Mouse (Mus musculus): ENCODE measurements around the gene Ccdc90b. TPM values are rescaled to one million over a fixed set of nuclear protein-coding genes. Genes with fewer than 3 reads are reported as not detected.

Gene Ccdc90b
- polyA plus RNA-seq, 2 experiments from 2014 or later = 16.6 to 18.8 TPM

Other genes starting within 250 kb of the Ccdc90b start
- gene Ankrd42, start 76.0 kb downstream of the Ccdc90b start, polyA plus RNA-seq (2017; shearing (Covaris generic)) = under 1 TPM in 1 of 2 experiments, not detected in 1; 0.16 TPM
- gene Pcf11, start 108.8 kb downstream of the Ccdc90b start, polyA plus RNA-seq (2017; shearing (Covaris generic)) = 10 to 100 TPM; 37.9 to 42.7 TPM
- under 1 TPM in 1 of 2 experiments, not detected in 1; 0.60 TPM for gene Rab30, start 180.5 kb downstream of the Ccdc90b start, polyA plus RNA-seq (2017; shearing (Covaris generic))

All from CD4-positive, CD25-positive, alpha-beta regulatory T cell, adult 4 months (primary cell).